Mouse (Mus musculus) cerebellum, adult 2 months (tissue): ENCODE results near the gene Siglec1. TPM values are rescaled to one million over a fixed set of nuclear protein-coding genes. Genes with fewer than 3 reads are reported as not detected.
A peak's percentile ranks its signal among the peaks of the same experiment; 100 is the strongest.

Experiments
- DNase-seq, 2 experiments: peaks; one replicate each; pipeline ENCODE4 v3.0.0; 2021
- H3K27ac ChIP-seq: fragments of 200-500 bp; 2 replicates; pipeline ENCODE4 v1.5.1; 2012; ENCODE audit warnings: low read length, control low read depth, inconsistent platforms; ENCODE audit not compliant: insufficient read depth
- H3K27me3 ChIP-seq: fragments of 200-500 bp; 2 replicates; pipeline ENCODE4 v1.6.1; 2012; ENCODE audit warnings: inconsistent platforms, mild to moderate bottlenecking, low read length, moderate library complexity; ENCODE audit not compliant: control insufficient read depth, insufficient read depth
- H3K4me1 ChIP-seq: fragments of 200-500 bp; 2 replicates; pipeline ENCODE4 v1.6.1; 2011; ENCODE audit warnings: low read length; ENCODE audit not compliant: control insufficient read depth, insufficient read depth
- H3K4me3 ChIP-seq: fragments of 200-500 bp; replicated peaks from 2 replicates; pipeline ENCODE3; 2011; ENCODE audit warnings: mild to moderate bottlenecking, low read depth, low read length, control low read depth; ENCODE audit not compliant: insufficient read depth
- CTCF ChIP-seq: fragments of 200-500 bp; IDR thresholded peaks from 2 replicates; pipeline ENCODE4 v1.5.1; 2011; ENCODE audit warnings: low read depth, mild to moderate bottlenecking, control low read depth, low read length, moderate library complexity, borderline replicate concordance; ENCODE audit not compliant: insufficient read depth
- POLR2A ChIP-seq: fragments of 200-500 bp; IDR thresholded peaks from 2 replicates; pipeline ENCODE4 v1.6.1; 2011; ENCODE audit warnings: low read length, control low read depth, borderline replicate concordance; ENCODE audit not compliant: insufficient read depth
- WGBS: fragments of 180-500 bp; shearing (Covaris S2); methylation state at CpG from one replicate; pipeline ENCODE4 v1.1.7; 2018; 5-methylcytosine and 5-hydroxymethylcytosine counted together
- polyA plus RNA-seq: library from polyadenylated mRNA; depleted of rRNA; stranded (reverse); fragments of >200 nt; gene quantifications from 2 replicates; pipeline ENCODE4 v1.2.3, GENCODE M21; 2012

Siglec1 gene
- polyA plus RNA-seq, 1 experiment, result 0.07 TPM

DNA sequence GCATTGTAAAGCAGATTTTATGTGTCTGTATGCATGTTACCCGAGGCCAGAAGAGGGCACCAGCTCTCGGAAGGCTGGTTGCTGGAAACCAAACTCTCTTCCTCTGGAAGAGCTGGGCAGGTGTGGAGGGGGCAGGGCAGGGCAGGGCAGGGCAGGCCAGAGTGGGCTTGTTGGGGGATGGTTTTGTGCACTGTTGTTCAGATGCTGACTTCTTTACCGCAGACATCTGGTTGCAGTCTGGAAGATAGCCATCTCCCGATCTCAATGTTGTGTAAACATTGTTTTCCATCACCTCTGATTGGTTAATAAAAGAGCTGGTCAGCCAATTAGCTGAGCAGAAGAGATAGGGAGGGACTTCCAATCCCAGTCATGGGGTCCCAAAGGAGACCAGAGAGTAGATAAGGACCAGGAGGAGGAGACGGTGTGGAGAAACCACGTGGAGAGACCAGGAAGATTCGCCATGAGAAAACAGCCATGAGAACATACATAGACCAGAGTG lies 42.2 kb downstream of the Siglec1 start:
- DNase-seq, result no peak
- TF ChIP-seq POLR2A (no peak), CTCF (no peak)
- 17% methylated on average over 7 of the region's 7 CpGs for WGBS
- Histone ChIP-seq H3K27me3 (no peaks in the 10 kb centered on the region), H3K4me3 (no peak overlapping the region), H3K27ac (no peak overlapping the region), H3K4me1 (no peaks in the 10 kb centered on the region)

DNA sequence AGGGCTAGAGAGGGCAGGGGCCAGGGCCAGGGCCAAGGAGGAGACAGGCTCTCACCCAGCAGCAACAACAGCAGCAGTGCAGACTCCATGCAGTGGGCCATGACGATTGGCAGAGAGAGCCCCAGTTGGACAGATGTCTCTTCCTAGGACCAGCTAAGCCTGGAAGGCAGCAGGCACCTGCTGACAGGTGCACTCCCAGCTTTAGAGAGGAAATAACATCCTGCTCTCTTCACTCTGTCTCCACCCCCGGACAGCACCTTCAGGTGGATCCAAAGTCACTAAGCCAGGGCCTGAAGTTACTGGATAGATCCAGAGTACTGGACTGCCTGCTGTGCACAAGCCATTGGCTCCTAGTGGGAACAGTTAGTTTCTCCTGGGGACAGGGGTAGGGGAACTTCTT lies 43.6 kb downstream of the Siglec1 start, which contains the start of gene Gfra4:
Gfra4 (minus strand) TSS at position 101 of the 400 bp plus-strand sequence.
- DNase-seq, result no peak
- no peak for TF ChIP-seq POLR2A
- TF ChIP-seq CTCF, result no peak
- Histone ChIP-seq H3K27ac (no peak within 1 kb of the TSS), H3K4me1 (no peaks in the 10 kb centered on the region), H3K4me3 (no peak within 1 kb of the TSS), H3K27me3 (no peaks in the 10 kb centered on the region)
- WGBS, result 51% methylated on average over 2 of the region's 2 CpGs

DNA sequence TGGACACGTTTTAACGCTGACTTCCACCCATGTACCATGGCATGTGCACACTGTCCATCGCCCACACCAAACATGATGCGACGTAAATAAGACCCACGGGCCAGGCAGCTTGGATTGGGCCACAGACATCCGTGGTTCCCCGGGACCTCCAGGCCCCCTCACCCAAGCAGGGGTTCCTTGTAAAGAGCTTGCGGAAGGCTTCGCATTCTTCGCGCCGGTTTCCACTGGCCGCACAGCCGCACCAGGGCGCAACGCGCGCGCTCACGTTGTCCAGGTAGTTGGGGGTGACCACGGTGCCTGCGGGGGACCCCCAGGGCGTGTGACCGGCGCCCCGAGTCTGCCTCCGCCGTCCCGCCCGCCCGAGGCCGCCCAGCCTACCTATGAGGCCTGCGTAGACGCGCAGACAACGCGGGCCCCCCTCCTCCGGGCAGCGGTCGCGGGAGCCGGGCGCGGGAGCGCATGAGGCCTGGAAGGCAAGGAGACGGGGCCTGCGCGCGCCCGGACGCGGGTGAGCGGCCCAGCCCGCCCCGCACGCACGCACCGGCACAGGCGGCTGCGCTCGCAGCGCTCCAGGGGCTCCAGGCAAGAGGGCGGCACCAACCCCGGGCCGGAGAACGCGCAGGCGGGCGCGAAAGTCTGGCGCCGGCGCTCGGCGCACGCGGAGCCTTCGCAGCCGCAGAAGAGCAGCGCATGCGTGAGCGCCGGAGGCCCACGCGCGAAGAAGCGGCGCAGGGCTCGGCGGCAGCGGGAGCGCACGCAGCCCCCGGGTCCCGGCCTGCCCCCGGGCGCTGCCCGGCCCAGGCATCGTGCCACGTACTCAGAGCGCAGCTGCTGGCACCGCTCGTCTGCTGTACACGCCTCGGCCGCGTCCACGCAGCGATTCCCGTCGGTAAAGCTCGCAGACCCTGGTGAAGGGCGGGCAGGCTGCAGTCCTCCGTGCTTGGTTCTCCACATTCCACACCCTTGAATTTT lies 45.4 kb downstream of the Siglec1 start:
- TF ChIP-seq POLR2A, result 0 out of 2 replicates have a peak, but pooled peaks have one; percentile 33
- TF ChIP-seq CTCF, result no peak
- 1% methylated on average over 108 of the region's 115 CpGs for WGBS
- no peak overlapping the region for H3K27ac ChIP-seq
- peak; percentile 68 to 71 for DNase-seq
- no peaks in the 10 kb centered on the region for H3K4me1 ChIP-seq
- no peaks in the 10 kb centered on the region for H3K27me3 ChIP-seq
- H3K4me3 ChIP-seq, result peak overlapping the region; percentile 55

- no peak for DNase-seq
- Histone ChIP-seq H3K27ac (no peak overlapping the region), H3K27me3 (no peaks in the 10 kb centered on the region), H3K4me1 (no peaks in the 10 kb centered on the region), H3K4me3 (no peak overlapping the region)
- 91% methylated on average over 5 of the region's 5 CpGs for WGBS
- TF ChIP-seq POLR2A (no peak), CTCF (no peak)
Observed at GRCm38 (mm10) chr2:131038675-131039074, 47.9 kb downstream of the Siglec1 start.

DNA sequence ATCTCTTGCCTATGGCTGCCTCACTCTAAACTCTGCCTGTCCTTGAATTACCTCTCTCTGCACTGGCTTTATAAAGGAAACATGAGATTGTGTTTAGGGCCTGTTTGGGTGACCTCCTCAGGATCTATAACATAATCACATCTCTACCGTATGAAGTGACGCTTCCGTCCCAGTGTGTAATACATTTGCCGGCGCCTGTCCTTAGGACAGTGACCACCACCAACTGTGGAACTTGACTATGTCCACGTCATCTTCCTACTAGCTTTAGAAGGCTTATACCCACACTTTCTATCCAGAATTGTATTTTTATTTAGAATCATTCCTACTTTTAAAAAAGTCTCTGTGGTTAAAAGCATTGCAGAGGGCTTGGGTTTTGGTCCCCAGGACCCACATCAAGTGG lies 48.4 kb downstream of the Siglec1 start:
- H3K27ac ChIP-seq, result no peak overlapping the region

DNA sequence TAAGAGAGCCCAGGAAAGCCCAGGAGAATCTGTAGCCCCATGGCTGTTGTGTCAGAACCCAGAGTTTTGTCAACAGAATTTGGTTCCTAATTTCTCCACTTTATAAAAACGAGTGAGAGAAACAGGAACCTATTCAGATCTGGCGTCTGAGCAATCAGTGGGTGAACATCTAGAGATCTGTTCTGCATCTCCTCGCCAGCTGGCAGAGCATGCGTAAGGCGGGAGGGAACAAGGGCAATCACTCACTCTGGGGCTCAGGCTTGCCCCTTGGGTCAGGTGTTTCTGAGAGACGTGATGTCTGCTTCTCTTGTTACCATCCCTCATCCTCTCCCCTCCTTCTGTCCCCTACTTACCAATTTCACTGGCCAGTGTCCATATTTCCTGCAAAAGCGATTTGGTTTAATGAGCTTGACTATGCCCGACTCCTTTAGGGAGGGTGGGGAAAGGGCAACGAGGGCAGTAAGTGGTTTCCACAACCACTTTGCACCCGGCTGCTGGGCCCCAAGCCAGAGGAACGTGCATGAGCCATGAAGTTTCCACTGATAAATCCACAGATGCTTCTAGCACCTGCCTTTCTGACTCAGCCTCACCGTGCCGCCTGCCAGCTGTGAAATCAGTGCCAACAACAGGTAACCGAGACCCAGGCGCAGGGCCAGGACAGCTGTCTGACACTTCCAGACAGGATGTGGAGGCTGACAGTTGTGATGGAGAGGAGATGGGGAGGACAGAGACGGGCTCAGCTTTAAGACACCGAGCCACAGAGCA lies 49.2 kb downstream of the Siglec1 start:
- 23% methylated on average over 17 of the region's 17 CpGs for WGBS
- H3K27ac ChIP-seq, result no peak overlapping the region
- no peaks in the 10 kb centered on the region for H3K4me1 ChIP-seq

More for the DNA sequence above, 48.4 kb downstream of the Siglec1 start:
- no peak for DNase-seq
- 93% methylated on average over 6 of the region's 6 CpGs for WGBS
- Histone ChIP-seq H3K4me1 (no peaks in the 10 kb centered on the region), H3K27me3 (no peaks in the 10 kb centered on the region), H3K4me3 (no peak overlapping the region)
- TF ChIP-seq POLR2A, result no peak

DNA sequence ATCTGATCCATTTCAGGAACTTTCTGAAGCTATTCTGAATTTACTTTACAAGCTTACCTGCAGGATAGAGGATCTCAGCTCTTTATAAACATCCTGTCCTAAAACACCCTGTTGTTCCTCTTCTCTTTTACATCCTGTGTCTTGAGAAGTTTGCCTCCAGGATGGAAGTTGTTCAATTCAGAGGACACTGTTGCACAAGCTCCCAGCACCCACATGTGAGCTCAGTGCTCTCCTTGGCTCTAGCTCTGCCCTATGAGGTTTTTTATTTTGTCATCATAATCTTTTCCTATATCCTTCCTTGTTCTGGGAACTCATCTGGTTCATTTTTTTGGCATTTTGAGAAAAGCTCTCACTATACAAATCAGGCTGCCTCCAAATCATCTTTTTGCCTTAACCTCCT lies 49.8 kb downstream of the Siglec1 start:
- no peak for DNase-seq
- H3K27ac ChIP-seq, result no peak overlapping the region

More for the DNA sequence above, 49.2 kb downstream of the Siglec1 start:
- DNase-seq, result no peak
- Histone ChIP-seq H3K27me3 (no peaks in the 10 kb centered on the region), H3K4me3 (no peak overlapping the region)
- no peak for TF ChIP-seq CTCF
- TF ChIP-seq POLR2A, result no peak

More for the DNA sequence above, 49.8 kb downstream of the Siglec1 start:
- no peaks in the 10 kb centered on the region for H3K4me1 ChIP-seq
- TF ChIP-seq POLR2A (no peak), CTCF (no peak)
- H3K4me3 ChIP-seq, result no peak overlapping the region
- H3K27me3 ChIP-seq, result no peaks in the 10 kb centered on the region
